ENCODE assay signal across 10 mouse cellular contexts in genomic region chr16:93106811-93107523, GRCm38 (mm10).
DNase-seq lines count a peak whose midpoint lies in the region; ATAC-seq and TF ChIP-seq lines count a peak whose summit lies in the region.
"Had no signal": no experiment of that assay in that cellular context is flagged by ENCODE, and none has a peak within 500 bp of the region (broad histone marks: within the 10 kb centered on the region; RNA-seq: fewer than 3 reads in every experiment).

No protein-coding gene starts in this region.

- H3K4me3 ChIP-seq in heart, embryonic 12.5 days, result no peak overlapping the region
- H3K4me3 ChIP-seq in C2C12 (ENCODE audit: insufficient read depth, poor library complexity, severe bottlenecking), result no peak overlapping the region
- H3K4me3 ChIP-seq: embryonic facial prominence, embryonic 12.5 days had no signal

- H3ac ChIP-seq in C2C12 (ENCODE audit: control insufficient read depth, insufficient read length, low read depth), result no peak overlapping the region

- no peaks in the 10 kb centered on the region for H3K79me3 ChIP-seq in C2C12 (ENCODE audit: low read depth)

- H3K27me3 ChIP-seq in heart, embryonic 12.5 days (replicated peaks), result 0 out of 2 replicates have a peak, but pooled peaks cover 5% of the 10 kb centered on the region
- H3K27me3 ChIP-seq in C2C12 (ENCODE audit: control insufficient read depth, insufficient read depth, insufficient read length), result no peaks in the 10 kb centered on the region
- H3K27me3 ChIP-seq: embryonic facial prominence, embryonic 12.5 days had no signal

- WGBS in heart, embryonic 12.5 days, result 78% methylated on average over 13 of the region's 13 CpGs

- H3K4me1 ChIP-seq in heart, embryonic 12.5 days (replicated peaks), result peaks cover 11% of the 10 kb centered on the region

- DNase-seq in heart, adult 11 months, result peak; percentile 96
- peak; percentile 58 for DNase-seq in gastrocnemius, postnatal 10 days
- DNase-seq in kidney, postnatal 10 days, result peak; percentile 43
- no peak for DNase-seq in thymus, postnatal 14 days
- DNase-seq in natural killer cell, adult 2 months (ENCODE audit: low spot score in 2 of 2), result no peak
- DNase-seq in left cerebral cortex, adult 18-20 months (ENCODE audit: low spot score in 2 of 2), result no peak

- no peak overlapping the region for H3K9ac ChIP-seq in heart, embryonic 12.5 days
- H3K9ac ChIP-seq: embryonic facial prominence, embryonic 12.5 days had no signal

- H3K27ac ChIP-seq in heart, embryonic 12.5 days (ENCODE audit: poor library complexity, severe bottlenecking), result no peak overlapping the region
- H3K27ac ChIP-seq: embryonic facial prominence, embryonic 12.5 days had no signal

- no peaks in the 10 kb centered on the region for H3K79me2 ChIP-seq in C2C12 (ENCODE audit: control insufficient read depth, insufficient read depth)

- peaks cover 4% of the 10 kb centered on the region; the same call in 1 of the 2 replicates for H3K9me3 ChIP-seq in heart, embryonic 12.5 days (replicated peaks)

- H3K36me3 ChIP-seq in heart, embryonic 12.5 days, result no peaks in the 10 kb centered on the region
- no peaks in the 10 kb centered on the region for H3K36me3 ChIP-seq in C2C12 (ENCODE audit: control insufficient read depth, insufficient read depth)
- H3K36me3 ChIP-seq: embryonic facial prominence, embryonic 12.5 days had no signal

- no peak overlapping the region for H3K4me2 ChIP-seq in heart, embryonic 12.5 days
- H3K4me2 ChIP-seq: embryonic facial prominence, embryonic 12.5 days had no signal

- ATAC-seq in heart, embryonic 12.5 days (ENCODE audit: insufficient number of reproducible peaks, low FRiP score), result no peak
- ATAC-seq: intestine, embryonic 16.5 days had no signal

- TF ChIP-seq CTCF in C2C12 (IDR thresholded peaks at IDR 0.05; ENCODE audit: control insufficient read depth, insufficient read depth, insufficient read length), result no peak

TF ChIP-seq in C2C12, 6 proteins besides CTCF, POLR2A, EP300 and RAD21:
- TF ChIP-seq MYOD1 (IDR thresholded peaks at IDR 0.05; ENCODE audit: control insufficient read depth, insufficient read length, low read depth), result peak; percentile 86
- no peak for TF ChIP-seq FOSL1 (IDR thresholded peaks at IDR 0.05; ENCODE audit: insufficient read depth, low read length, poor library complexity, severe bottlenecking)

Comparison
In these comparisons a context has a peak if more than half of its experiments do, and no peak if none do; other contexts are left out.
1. DNase-seq: peak in heart, adult 11 months (single experiment), gastrocnemius, postnatal 10 days (single experiment) and kidney, postnatal 10 days (single experiment); none in thymus, postnatal 14 days (single experiment), natural killer cell, adult 2 months (0 of 2) and left cerebral cortex, adult 18-20 months (0 of 2).